Mouse (Mus musculus): ENCODE measurements around the gene Caprin1. TPM values are rescaled to one million over a fixed set of nuclear protein-coding genes. Genes with fewer than 3 reads are reported as not detected.

Gene Caprin1
- polyA plus RNA-seq, 1 experiment from 2014 or later: 302 TPM

DNA sequence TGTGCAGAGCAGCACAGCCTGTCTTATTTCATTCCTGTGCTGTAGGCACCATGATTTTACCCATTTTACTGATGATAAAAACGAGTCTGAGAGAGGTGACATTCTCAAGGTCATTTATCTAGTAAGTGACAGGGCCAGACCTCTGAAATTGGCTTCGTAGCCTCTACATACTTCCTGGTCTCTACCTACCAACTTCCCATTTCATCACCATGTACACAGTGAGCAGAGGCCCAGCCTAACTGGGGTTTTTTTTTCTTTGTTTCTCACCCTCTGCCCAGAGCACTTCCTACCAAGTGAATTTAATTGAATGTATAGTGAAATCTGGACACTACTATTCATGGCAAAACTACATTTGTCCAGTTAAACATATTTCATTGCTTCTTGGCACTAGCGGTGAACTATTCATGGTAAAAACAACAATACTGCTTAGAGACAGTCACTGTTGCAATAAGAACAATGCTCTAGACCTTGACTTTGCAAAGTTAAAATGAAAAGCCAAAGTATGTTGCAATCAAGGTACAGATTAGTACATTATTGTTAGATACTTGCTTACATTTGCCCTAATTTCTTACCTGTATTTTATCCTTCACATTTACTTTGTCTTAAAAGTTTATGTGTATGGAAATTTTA, 36.5 kb upstream of the Caprin1 start:
- Histone ChIP-seq H3K27ac (ENCODE audit: low read length) (no peak overlapping the region), H3K9me3 (ENCODE audit: control insufficient read depth, low read length) (no peaks in the 10 kb centered on the region), H3K9ac (ENCODE audit: low read length) (no peak overlapping the region), H3K36me3 (ENCODE audit: control insufficient read depth, insufficient read depth, low read length) (no peaks in the 10 kb centered on the region), H3K27me3 (ENCODE audit: control insufficient read depth, insufficient read depth, low read depth, low read length) (no peaks in the 10 kb centered on the region), H3K4me2 (ENCODE audit: low read depth, low read length) (no peak overlapping the region), H3K4me1 (replicated peaks; ENCODE audit: control insufficient read depth, insufficient read depth, low read length) (no peaks in the 10 kb centered on the region), H3K4me3 (ENCODE audit: low read length) (no peak overlapping the region)
- no peak for ATAC-seq (ENCODE audit: low read depth)
- WGBS: 57% methylated on average over 3 of the region's 3 CpGs

DNA sequence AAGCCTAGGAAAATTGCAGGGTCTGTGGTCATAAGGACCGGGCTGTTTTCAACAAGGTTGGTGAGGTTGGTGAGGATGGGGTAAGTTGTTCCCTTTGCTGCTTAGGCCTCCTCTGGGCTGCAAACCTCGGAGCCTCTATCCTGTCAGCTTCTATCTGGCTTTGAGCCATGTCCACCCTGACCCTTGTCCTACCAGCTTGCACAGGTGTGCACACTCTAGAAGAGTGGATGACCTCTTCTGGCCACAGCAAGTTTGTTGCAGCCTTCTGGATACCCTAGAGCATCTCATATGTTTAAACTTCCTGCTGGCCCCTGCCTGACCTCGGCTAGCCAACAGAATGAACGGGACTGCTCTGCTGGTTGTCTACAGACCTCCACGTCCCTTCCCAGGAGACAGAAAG, 35.5 kb upstream of the Caprin1 start:
- no peak for ATAC-seq (ENCODE audit: low read depth)

DNA sequence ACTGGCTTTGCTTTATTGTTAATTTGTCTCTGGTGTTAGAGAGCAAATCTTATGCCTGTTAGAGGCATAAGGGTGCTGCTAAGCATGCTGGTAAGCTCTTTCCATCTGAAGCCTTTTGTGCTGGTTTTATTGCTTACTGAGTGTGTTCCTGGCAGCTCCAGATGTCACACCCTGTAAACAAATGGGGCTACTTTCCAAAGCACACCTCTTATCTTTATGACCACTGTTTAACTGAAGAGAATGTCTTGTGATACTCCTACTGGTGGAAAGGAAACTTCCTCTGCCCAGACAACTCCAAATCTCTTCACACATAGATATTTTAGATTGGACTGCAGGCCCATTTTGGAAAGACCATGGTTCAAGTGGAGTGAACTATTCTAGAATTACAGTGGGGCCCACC, 31.5 kb upstream of the Caprin1 start:
- Histone ChIP-seq H3K4me3 (ENCODE audit: low read length) (no peak overlapping the region), H3K27me3 (ENCODE audit: control insufficient read depth, insufficient read depth, low read depth, low read length) (no peaks in the 10 kb centered on the region), H3K4me1 (replicated peaks; ENCODE audit: control insufficient read depth, insufficient read depth, low read length) (no peaks in the 10 kb centered on the region), H3K4me2 (ENCODE audit: low read depth, low read length) (no peak overlapping the region), H3K36me3 (ENCODE audit: control insufficient read depth, insufficient read depth, low read length) (no peaks in the 10 kb centered on the region), H3K9ac (ENCODE audit: low read length) (no peak overlapping the region), H3K9me3 (ENCODE audit: control insufficient read depth, low read length) (no peaks in the 10 kb centered on the region), H3K27ac (ENCODE audit: low read length) (no peak overlapping the region)
- ATAC-seq (ENCODE audit: low read depth): no peak

More for the DNA sequence above, 35.5 kb upstream of the Caprin1 start:
- 31% methylated on average over 5 of the region's 5 CpGs for WGBS
- H3K4me1 ChIP-seq (replicated peaks; ENCODE audit: control insufficient read depth, insufficient read depth, low read length): no peaks in the 10 kb centered on the region
- no peaks in the 10 kb centered on the region for H3K9me3 ChIP-seq (ENCODE audit: control insufficient read depth, low read length)
- no peak overlapping the region for H3K27ac ChIP-seq (ENCODE audit: low read length)
- no peak overlapping the region for H3K9ac ChIP-seq (ENCODE audit: low read length)
- no peaks in the 10 kb centered on the region for H3K36me3 ChIP-seq (ENCODE audit: control insufficient read depth, insufficient read depth, low read length)
- no peak overlapping the region for H3K4me3 ChIP-seq (ENCODE audit: low read length)
- H3K27me3 ChIP-seq (ENCODE audit: control insufficient read depth, insufficient read depth, low read depth, low read length): no peaks in the 10 kb centered on the region
- H3K4me2 ChIP-seq (ENCODE audit: low read depth, low read length): no peak overlapping the region

DNA sequence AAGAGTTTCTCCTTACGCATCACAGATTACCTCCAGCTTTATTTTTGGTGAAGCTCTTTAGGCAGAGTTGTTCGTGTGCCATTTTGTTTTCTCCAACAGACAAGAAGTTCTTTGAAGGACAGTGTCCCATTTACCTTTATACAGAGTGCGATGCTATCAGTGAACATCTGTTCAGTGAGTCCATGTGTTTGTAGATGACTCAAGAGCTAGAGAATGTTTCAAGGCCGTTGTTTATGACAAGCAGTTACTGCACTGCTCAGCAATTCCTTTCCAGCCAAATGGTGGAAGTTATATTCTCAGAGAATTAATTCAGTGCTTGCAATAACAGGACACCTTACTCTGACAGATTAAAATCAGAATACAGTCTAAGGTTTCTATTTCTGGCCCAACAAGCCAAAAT, 27.5 kb upstream of the Caprin1 start:
- no peak overlapping the region for H3K9ac ChIP-seq (ENCODE audit: low read length)
- no peaks in the 10 kb centered on the region for H3K27me3 ChIP-seq (ENCODE audit: control insufficient read depth, insufficient read depth, low read depth, low read length)
- no peak for ATAC-seq (ENCODE audit: low read depth)
- no peak overlapping the region for H3K4me2 ChIP-seq (ENCODE audit: low read depth, low read length)
- no peaks in the 10 kb centered on the region for H3K36me3 ChIP-seq (ENCODE audit: control insufficient read depth, insufficient read depth, low read length)
- H3K27ac ChIP-seq (ENCODE audit: low read length): no peak overlapping the region
- WGBS: 72% methylated on average over 4 of the region's 4 CpGs
- H3K4me1 ChIP-seq (replicated peaks; ENCODE audit: control insufficient read depth, insufficient read depth, low read length): no peaks in the 10 kb centered on the region
- H3K4me3 ChIP-seq (ENCODE audit: low read length): no peak overlapping the region
- no peaks in the 10 kb centered on the region for H3K9me3 ChIP-seq (ENCODE audit: control insufficient read depth, low read length)

DNA sequence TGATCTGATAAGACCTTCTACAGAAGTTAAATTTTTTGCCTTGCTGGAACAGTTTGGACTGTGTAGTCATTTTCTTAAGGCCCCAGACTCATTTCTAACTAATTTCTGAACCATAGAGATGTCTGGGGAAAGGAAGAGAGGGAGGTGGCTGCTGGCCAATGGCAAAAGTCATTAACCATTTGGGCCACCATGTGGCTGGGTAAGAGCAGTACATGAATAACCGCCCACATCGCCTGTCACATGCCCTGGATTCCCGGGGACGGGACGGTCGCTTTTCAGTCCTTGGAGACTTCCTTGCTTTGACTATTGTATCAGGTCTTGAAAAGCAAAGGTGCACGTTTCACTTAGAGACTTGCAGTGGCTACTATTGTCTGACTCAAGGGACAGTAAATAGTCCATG, 25.1 kb upstream of the Caprin1 start:
- no peak for ATAC-seq (ENCODE audit: low read depth)
- H3K9ac ChIP-seq (ENCODE audit: low read length): no peak overlapping the region
- no peak overlapping the region for H3K4me2 ChIP-seq (ENCODE audit: low read depth, low read length)
- no peaks in the 10 kb centered on the region for H3K4me1 ChIP-seq (replicated peaks; ENCODE audit: control insufficient read depth, insufficient read depth, low read length)
- no peak overlapping the region for H3K27ac ChIP-seq (ENCODE audit: low read length)
- no peaks in the 10 kb centered on the region for H3K9me3 ChIP-seq (ENCODE audit: control insufficient read depth, low read length)
- H3K36me3 ChIP-seq (ENCODE audit: control insufficient read depth, insufficient read depth, low read length): no peaks in the 10 kb centered on the region
- H3K4me3 ChIP-seq (ENCODE audit: low read length): no peak overlapping the region
- no peaks in the 10 kb centered on the region for H3K27me3 ChIP-seq (ENCODE audit: control insufficient read depth, insufficient read depth, low read depth, low read length)
- WGBS: 65% methylated on average over 7 of the region's 7 CpGs

DNA sequence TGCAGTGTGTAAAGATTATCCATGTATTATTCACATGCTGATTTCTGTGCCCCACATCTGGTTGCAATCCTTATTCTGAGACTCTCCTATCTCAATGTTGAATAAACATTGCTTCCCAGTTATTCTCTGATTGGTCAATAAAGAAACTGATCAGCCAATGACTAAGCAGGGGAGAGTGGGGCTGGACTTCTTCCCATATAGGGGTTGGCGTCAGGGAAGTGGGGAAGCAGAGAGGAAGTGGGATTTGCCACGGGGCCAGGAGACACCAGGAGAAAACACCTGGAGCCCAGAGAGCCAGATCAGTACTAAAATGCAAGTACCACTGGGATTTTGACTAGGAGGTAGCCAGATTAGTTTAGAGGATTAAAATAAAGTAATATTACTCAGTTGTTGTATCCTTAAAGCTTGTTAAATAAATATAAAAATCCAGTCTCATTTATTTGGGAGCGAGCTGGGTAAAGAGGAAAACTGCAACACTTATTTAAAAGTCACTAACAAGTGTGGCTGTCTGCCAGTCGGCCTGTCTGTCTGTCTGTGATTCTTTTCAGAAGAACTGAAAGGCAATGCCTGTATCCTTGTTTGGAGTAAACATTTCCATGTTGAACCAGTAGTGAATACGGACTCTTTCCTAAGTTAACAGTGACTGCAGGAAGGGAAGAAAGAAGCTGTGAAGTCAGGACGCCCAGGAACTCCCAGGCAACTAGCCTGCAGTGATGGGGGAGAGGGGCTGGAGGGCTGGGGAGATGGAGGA, 19.9 kb upstream of the Caprin1 start:
- Histone ChIP-seq H3K9me3 (ENCODE audit: control insufficient read depth, low read length) (no peaks in the 10 kb centered on the region), H3K27ac (ENCODE audit: low read length) (no peak overlapping the region), H3K36me3 (ENCODE audit: control insufficient read depth, insufficient read depth, low read length) (no peaks in the 10 kb centered on the region), H3K4me2 (ENCODE audit: low read depth, low read length) (peak overlapping the region; percentile 40), H3K27me3 (ENCODE audit: control insufficient read depth, insufficient read depth, low read depth, low read length) (no peaks in the 10 kb centered on the region), H3K4me1 (replicated peaks; ENCODE audit: control insufficient read depth, insufficient read depth, low read length) (no peaks in the 10 kb centered on the region), H3K9ac (ENCODE audit: low read length) (peak overlapping the region; percentile 36; the same call in 1 of the 2 replicates), H3K4me3 (ENCODE audit: low read length) (peak overlapping the region; percentile 34)
- ATAC-seq (ENCODE audit: low read depth): peak; percentile 85
- WGBS: 19% methylated on average over 6 of the region's 6 CpGs

DNA sequence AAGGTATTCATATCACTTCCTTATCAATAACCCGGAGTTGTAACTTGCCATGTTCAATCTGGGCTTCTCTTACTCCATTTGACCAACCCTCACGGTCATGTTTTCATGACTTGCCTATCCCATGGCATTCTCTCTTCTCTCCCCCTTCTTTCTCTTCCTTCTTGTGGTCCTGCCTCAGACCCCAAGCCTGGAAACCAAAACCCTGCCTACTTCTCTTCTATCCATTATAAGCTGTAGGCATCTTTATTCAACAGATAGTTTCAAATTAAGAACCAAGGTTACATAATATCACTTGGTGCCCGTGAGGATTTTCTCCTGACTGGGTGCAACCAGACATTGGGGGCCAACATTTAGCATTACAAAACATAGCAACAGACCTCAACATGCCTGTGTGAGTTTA, 18.5 kb upstream of the Caprin1 start:
- no peak overlapping the region for H3K27ac ChIP-seq (ENCODE audit: low read length)
- H3K4me1 ChIP-seq (replicated peaks; ENCODE audit: control insufficient read depth, insufficient read depth, low read length): no peaks in the 10 kb centered on the region
- no peak overlapping the region for H3K9ac ChIP-seq (ENCODE audit: low read length)
- no peaks in the 10 kb centered on the region for H3K36me3 ChIP-seq (ENCODE audit: control insufficient read depth, insufficient read depth, low read length)
- 80% methylated on average over 3 of the region's 3 CpGs for WGBS
- H3K4me2 ChIP-seq (ENCODE audit: low read depth, low read length): no peak overlapping the region
- no peak overlapping the region for H3K4me3 ChIP-seq (ENCODE audit: low read length)
- H3K9me3 ChIP-seq (ENCODE audit: control insufficient read depth, low read length): no peaks in the 10 kb centered on the region
- no peaks in the 10 kb centered on the region for H3K27me3 ChIP-seq (ENCODE audit: control insufficient read depth, insufficient read depth, low read depth, low read length)
- no peak for ATAC-seq (ENCODE audit: low read depth)

DNA sequence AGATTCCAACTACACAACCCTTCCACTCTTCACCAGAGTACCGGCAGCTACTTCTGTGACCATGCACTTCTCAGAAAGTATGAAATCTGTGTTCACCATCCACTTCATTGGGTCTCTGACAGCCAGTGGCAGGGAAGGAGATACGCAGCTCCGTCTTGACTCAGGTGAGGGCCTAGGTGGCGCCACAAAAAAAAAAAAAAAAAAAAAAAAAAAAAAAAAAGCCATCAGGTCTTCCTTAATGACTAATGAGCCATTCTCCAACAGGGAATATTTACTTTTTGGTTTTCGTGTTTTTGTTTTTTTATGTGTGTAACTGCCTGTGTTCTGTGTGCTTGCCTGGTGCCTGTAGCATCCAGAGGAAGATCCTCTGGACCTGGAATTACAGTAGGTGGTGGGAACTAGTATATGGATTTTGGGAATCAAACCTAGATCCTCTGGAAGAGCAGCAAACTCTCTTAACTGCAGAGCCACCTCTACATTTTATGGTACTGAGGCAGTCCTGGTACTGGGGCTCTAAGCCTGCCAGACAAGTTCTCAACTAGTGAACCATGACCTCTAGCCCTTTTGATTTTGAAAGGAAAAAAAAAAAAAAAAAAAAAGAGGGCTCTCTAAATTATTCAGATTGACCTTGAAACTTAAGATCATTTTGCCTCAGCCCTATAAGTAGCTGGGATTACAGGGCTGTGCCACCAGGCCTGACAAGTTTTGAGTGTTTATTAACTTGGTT, 14.2 kb upstream of the Caprin1 start:
- no peak overlapping the region for H3K4me3 ChIP-seq (ENCODE audit: low read length)
- no peak for ATAC-seq (ENCODE audit: low read depth)
- WGBS: 48% methylated on average over 5 of the region's 5 CpGs

DNA sequence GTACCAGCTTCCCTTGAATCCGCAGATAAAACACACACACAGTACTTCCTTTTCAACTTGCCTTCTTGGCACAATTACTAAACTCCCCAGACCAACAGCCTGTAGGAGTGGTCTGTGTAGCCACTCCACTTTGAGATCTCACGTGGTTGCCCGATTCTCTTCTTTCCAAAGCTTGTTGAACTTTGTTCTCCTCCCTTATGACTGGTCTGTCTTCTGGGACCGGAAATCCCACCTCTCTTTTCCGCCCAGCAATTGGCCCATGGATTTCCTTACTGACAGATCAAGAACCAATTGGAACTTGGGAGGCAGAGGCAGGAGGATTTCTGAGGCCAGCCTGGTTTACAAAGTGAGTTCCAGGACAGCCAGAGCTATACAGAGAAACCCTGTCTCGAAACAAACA, 13.0 kb upstream of the Caprin1 start:
- Histone ChIP-seq H3K9me3 (ENCODE audit: control insufficient read depth, low read length) (no peaks in the 10 kb centered on the region), H3K4me3 (ENCODE audit: low read length) (no peak overlapping the region), H3K9ac (ENCODE audit: low read length) (no peak overlapping the region), H3K4me1 (replicated peaks; ENCODE audit: control insufficient read depth, insufficient read depth, low read length) (no peaks in the 10 kb centered on the region), H3K27me3 (ENCODE audit: control insufficient read depth, insufficient read depth, low read depth, low read length) (no peaks in the 10 kb centered on the region), H3K27ac (ENCODE audit: low read length) (no peak overlapping the region), H3K36me3 (ENCODE audit: control insufficient read depth, insufficient read depth, low read length) (no peaks in the 10 kb centered on the region), H3K4me2 (ENCODE audit: low read depth, low read length) (no peak overlapping the region)
- WGBS: 77% methylated on average over 6 of the region's 6 CpGs
- ATAC-seq (ENCODE audit: low read depth): no peak

More for the DNA sequence above, 14.2 kb upstream of the Caprin1 start:
- H3K27ac ChIP-seq (ENCODE audit: low read length): no peak overlapping the region
- H3K36me3 ChIP-seq (ENCODE audit: control insufficient read depth, insufficient read depth, low read length): no peaks in the 10 kb centered on the region
- H3K27me3 ChIP-seq (ENCODE audit: control insufficient read depth, insufficient read depth, low read depth, low read length): no peaks in the 10 kb centered on the region
- no peaks in the 10 kb centered on the region for H3K9me3 ChIP-seq (ENCODE audit: control insufficient read depth, low read length)
- no peak overlapping the region for H3K9ac ChIP-seq (ENCODE audit: low read length)
- H3K4me2 ChIP-seq (ENCODE audit: low read depth, low read length): no peak overlapping the region
- H3K4me1 ChIP-seq (replicated peaks; ENCODE audit: control insufficient read depth, insufficient read depth, low read length): no peaks in the 10 kb centered on the region

Data from lung, embryonic 16.5 days (tissue).